Mouse (Mus musculus) forebrain, embryonic 11.5 days (tissue): ENCODE measurements at regions not wholly inside any gene's neighbourhood (a gene's known extent, or its start where the extent isn't known, plus 50 kb on each side); places are given as distances from the start of the nearest gene placed in this dataset.
A peak's percentile ranks its signal among the peaks of the same experiment; 100 is the strongest.
"Not testable (repeated sequence)": the region's sequence is repeated elsewhere in the genome, so short reads cannot be mapped to it uniquely, and the experiment has no call there.

ENCODE experiments used
- ATAC-seq: fragments of 200-750 bp; cut with Nextera tagmentation; replicated peaks from 2 replicates; pipeline ENCODE4 v1.8.0; 2017; ENCODE audit warnings: moderate TSS enrichment; ENCODE audit not compliant: low FRiP score
- DNase-seq: peaks from one replicate; pipeline ENCODE4 v3.0.0-alpha.2; 2017; ENCODE audit warnings: low spot score
- H3K27ac ChIP-seq: fragments of 300-500 bp; sonication (generic); 2 replicates; pipeline ENCODE4 v1.5.1; 2014; ENCODE audit warnings: low read depth, low read length
- H3K27me3 ChIP-seq: fragments of 300-500 bp; sonication (generic); 2 replicates; pipeline ENCODE4 v1.6.1; 2014; ENCODE audit warnings: mild to moderate bottlenecking, low read length, mixed read lengths; ENCODE audit not compliant: control insufficient read depth, insufficient read depth
- H3K36me3 ChIP-seq: fragments of 300-500 bp; sonication (generic); 2 replicates; pipeline ENCODE4 v1.6.1; 2014; ENCODE audit warnings: mild to moderate bottlenecking, low read length, moderate library complexity, mixed read lengths; ENCODE audit not compliant: control insufficient read depth, insufficient read depth
- H3K4me1 ChIP-seq: fragments of 300-500 bp; sonication (generic); replicated peaks from 2 replicates; pipeline ENCODE4 v1.6.1; 2014; ENCODE audit warnings: low read length, mixed read lengths; ENCODE audit not compliant: control insufficient read depth, insufficient read depth
- H3K4me2 ChIP-seq: fragments of 300-500 bp; sonication (generic); 2 replicates; pipeline ENCODE4 v1.6.1; 2014; ENCODE audit warnings: low read depth, mild to moderate bottlenecking, low read length, moderate library complexity, mixed read lengths; ENCODE audit not compliant: severe bottlenecking
- H3K4me3 ChIP-seq: fragments of 300-500 bp; sonication (generic); 2 replicates; pipeline ENCODE4 v1.5.1; 2014; ENCODE audit warnings: low read depth, low read length
- H3K9ac ChIP-seq: fragments of 300-500 bp; sonication (generic); 2 replicates; pipeline ENCODE4 v1.6.1; 2014; ENCODE audit warnings: low read length
- H3K9me3 ChIP-seq: fragments of 300-500 bp; sonication (generic); 2 replicates; pipeline ENCODE4 v1.6.1; 2016; ENCODE audit warnings: low read length, mixed read lengths; ENCODE audit not compliant: control insufficient read depth
- WGBS: fragments of 180-500 bp; shearing (Covaris S2); extraction: QIAGEN DNeasy Blood & Tissue Kit; methylation state at CpG from one replicate; pipeline ENCODE4 v1.1.7; 2014; 5-methylcytosine and 5-hydroxymethylcytosine counted together

DNA sequence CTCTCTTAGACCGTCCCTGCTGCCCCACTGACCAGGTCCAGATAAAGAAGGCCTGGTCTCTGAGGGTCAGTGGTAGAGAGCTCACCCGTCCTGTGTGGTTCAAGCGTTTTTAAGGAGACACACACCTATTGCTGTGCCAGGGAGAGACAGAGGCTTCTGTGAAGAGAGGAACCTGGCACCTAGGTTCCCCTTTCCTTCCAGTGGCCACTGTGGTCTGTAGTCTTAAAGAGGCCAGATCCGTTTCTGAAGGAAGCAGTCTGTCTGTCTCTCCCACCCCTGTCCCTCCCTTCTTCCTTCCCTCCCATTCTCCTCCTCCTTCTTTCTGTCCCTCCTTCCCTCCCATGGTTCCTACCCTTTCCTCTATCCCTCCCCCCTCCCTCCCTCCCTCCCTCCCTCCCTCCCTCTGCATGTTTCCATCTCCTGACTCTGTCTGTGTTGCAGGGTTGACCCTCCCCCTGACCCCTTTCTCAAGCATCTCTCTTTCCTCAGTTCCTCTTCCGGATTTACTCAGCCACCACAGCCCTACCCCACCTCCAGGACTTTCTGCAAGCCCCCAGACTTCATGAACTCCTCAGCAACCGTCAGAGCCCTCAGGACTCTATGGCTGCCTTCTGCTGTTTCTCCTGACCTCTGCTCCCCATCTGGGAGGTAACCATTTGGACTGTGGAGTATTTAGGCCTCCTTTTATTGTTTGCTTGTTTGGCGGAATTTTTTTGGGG lies 100.1 kb upstream of the Ubl3 start:
- Histone ChIP-seq H3K27me3 (no peaks in the 10 kb centered on the region), H3K4me3 (no peak overlapping the region), H3K4me1 (no peaks in the 10 kb centered on the region), H3K9me3 (no peaks in the 10 kb centered on the region), H3K9ac (no peak overlapping the region), H3K36me3 (no peaks in the 10 kb centered on the region), H3K4me2 (no peak overlapping the region), H3K27ac (no peak overlapping the region)
- WGBS = 65% methylated on average over 6 of the region's 7 CpGs
- no peak for DNase-seq
- no peak for ATAC-seq

DNA sequence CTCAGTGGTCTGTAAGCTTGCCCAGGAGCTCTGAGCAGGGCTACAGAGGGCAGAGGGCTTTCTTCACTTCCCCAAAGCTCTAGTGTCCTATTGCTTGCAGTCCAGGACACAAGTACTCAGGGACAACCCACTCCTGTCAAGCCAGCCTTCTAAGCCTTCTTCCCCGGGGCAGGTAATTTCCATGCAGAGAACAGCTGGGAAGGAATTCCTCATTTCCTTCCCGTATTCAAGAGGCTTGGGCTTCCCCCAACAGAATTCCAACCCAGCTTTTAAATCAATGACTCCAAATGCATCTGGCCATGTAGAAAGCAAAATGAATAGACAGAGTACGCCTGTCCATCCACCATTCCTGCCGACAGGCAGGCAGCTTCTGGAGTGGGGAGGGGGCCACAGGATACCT lies 99.1 kb upstream of the Ubl3 start:
- Histone ChIP-seq H3K9me3 (no peaks in the 10 kb centered on the region), H3K4me3 (no peak overlapping the region), H3K4me2 (no peak overlapping the region), H3K4me1 (no peaks in the 10 kb centered on the region), H3K27ac (no peak overlapping the region), H3K36me3 (no peaks in the 10 kb centered on the region), H3K27me3 (no peaks in the 10 kb centered on the region), H3K9ac (no peak overlapping the region)
- no peak for ATAC-seq
- DNase-seq = no peak
- WGBS = 60% methylated on average over 4 of the region's 4 CpGs

DNA sequence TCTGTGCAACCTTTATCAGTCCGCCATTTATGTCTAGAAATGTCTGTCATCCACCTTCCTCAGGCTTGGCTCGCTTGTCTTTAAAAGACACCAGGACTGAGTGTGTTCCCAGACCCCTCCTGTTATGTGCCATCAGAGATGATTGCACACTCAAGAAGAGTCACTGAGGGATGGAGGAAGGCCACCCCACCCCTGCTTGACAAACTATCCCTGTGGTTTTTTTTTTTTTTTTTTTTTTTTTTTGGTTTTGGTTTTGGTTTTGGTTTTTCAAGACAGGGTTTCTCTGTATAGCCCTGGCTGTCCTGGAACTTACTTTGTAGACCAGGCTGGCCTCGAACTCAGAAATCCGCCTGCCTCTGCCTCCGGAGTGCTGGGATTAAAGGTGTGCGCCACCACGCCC lies 97.0 kb upstream of the Ubl3 start:
- not testable (repeated sequence) for DNase-seq, H3K27ac ChIP-seq, H3K4me3 ChIP-seq, H3K4me1 ChIP-seq, H3K4me2 ChIP-seq, ATAC-seq, H3K27me3 ChIP-seq, H3K9ac ChIP-seq, H3K36me3 ChIP-seq, H3K9me3 ChIP-seq
- WGBS = 97% methylated on average over 7 of the region's 7 CpGs

DNA sequence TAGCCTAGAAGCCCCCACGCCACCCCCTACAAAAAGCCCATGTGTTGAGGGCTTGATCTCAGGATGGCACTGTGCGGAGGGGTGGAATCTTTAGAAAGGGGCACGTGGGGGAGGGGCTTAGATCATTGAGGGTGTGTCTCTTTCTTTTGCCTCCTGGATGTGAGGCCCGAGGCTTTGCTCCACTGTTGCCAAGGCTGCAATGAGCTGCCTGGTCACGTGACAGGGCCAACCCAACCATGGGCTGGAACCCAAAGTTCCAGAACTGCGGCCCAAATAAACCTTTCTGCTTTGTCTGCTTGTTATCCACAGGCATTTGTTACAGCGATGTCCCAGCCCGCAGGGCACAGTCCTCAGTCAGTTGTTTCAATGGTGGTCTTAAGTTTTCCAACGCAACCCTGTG lies 96.5 kb upstream of the Ubl3 start:
- no peak for DNase-seq
- Histone ChIP-seq H3K27me3 (no peaks in the 10 kb centered on the region), H3K27ac (no peak overlapping the region), H3K9ac (no peak overlapping the region), H3K4me2 (no peak overlapping the region), H3K9me3 (no peaks in the 10 kb centered on the region), H3K4me1 (no peaks in the 10 kb centered on the region), H3K4me3 (no peak overlapping the region), H3K36me3 (no peaks in the 10 kb centered on the region)
- 77% methylated on average over 9 of the region's 9 CpGs for WGBS
- ATAC-seq = 0 out of 2 replicates have a peak, but pooled peaks have one; percentile 24

DNA sequence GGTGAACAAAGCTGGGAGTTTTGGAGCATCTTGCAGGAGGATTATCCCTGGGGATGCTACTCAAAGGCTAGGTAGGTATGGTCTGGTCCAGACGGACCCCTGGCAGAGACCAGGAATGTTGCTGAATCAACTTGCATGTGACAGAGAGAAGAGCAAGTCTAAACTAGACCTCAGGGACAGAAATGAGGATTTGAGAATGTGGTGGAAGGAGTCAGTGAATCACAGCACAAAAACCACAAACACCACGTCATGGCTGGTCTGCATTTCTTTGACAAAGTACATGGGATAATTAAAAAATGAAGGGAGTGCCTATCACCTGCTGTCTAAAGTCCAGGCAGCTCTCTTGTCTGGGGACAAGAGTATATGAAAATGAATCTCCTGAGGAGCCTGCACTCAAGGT lies 95.1 kb upstream of the Ubl3 start:
- Histone ChIP-seq H3K27me3 (no peaks in the 10 kb centered on the region), H3K36me3 (no peaks in the 10 kb centered on the region), H3K4me2 (no peak overlapping the region), H3K4me1 (no peaks in the 10 kb centered on the region), H3K27ac (no peak overlapping the region), H3K9ac (no peak overlapping the region), H3K4me3 (no peak overlapping the region), H3K9me3 (no peaks in the 10 kb centered on the region)
- DNase-seq (no peak), ATAC-seq (no peak)
- 46% methylated on average over 2 of the region's 2 CpGs for WGBS

DNA sequence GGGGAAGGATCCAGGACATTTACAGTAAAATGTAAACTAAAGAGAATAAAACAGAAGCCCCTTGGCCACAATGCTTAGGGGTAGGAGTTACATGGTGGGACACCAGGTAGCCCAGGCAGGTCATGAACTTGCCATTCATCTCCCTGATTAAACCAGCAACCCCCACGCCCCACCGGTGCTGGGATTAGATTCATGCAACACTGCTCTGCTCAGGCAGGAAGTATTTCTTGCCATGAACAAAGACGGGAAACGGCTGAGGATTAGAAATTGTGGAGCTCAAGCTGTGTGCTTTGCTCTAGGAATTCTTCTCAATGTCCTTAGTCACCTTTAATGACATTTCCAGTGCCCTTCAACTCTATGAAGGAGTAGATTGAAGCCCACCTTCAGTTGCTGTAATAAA lies 93.2 kb upstream of the Ubl3 start:
- H3K36me3 ChIP-seq = no peaks in the 10 kb centered on the region
- H3K4me2 ChIP-seq = no peak overlapping the region
- 0 out of 2 replicates have a peak, but pooled peaks cover 1% of the 10 kb centered on the region for H3K4me1 ChIP-seq
- H3K9ac ChIP-seq = no peak overlapping the region
- H3K27me3 ChIP-seq = no peaks in the 10 kb centered on the region
- H3K4me3 ChIP-seq = no peak overlapping the region
- no peaks in the 10 kb centered on the region for H3K9me3 ChIP-seq
- DNase-seq = no peak
- ATAC-seq = no peak
- WGBS = 61% methylated on average over 4 of the region's 4 CpGs
- no peak overlapping the region for H3K27ac ChIP-seq

DNA sequence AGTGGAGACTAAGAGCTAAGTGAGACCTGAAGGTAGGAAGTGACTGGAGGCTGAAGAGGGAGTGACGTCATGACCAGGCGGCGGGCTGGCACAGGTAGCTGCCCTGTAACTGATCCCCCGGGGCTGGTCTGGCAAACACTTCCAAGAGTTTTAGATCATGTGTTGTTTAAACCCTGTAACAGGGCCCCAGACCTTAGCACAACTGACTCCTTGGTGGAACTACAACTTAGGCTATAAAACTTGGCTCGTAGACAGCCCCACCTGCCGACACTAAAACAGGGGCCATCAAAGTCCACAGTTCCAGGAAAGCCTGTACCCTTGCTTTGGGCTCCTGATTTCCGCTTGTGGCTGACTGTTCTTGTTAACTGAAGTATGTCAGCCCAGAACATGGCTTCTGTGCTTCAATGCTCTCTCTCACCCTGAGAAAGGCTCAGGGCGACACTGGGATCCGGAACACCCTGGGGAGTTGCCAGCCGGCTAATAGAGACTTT lies 92.6 kb upstream of the Ubl3 start:
- H3K4me1 ChIP-seq = 0 out of 2 replicates have a peak, but pooled peaks cover 1% of the 10 kb centered on the region
- ATAC-seq (no peak), DNase-seq (no peak)
- no peak overlapping the region for H3K4me2 ChIP-seq
- H3K9ac ChIP-seq = no peak overlapping the region
- no peaks in the 10 kb centered on the region for H3K27me3 ChIP-seq
- H3K9me3 ChIP-seq = no peaks in the 10 kb centered on the region
- 87% methylated on average over 10 of the region's 10 CpGs for WGBS
- no peaks in the 10 kb centered on the region for H3K36me3 ChIP-seq
- H3K27ac ChIP-seq = no peak overlapping the region
- H3K4me3 ChIP-seq = no peak overlapping the region

DNA sequence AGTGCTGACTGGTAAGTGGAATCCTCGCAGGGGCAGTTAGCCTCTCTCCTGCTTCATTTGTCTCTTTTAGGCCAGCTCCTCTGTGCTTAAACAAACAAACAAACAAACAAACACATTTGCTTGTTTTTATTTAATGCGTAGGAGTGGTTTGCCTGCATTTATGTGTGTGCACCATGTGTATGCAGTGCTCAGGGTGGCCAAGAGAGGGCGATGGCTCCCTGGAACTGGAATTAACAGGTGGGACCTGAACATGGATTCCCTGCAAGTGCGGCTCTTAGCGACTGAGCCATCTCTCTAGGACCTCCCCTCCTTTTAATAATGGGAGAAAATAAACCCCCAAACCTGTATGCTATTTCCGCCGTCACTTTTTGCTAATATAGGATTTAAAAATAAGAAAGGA lies 91.8 kb upstream of the Ubl3 start:
- ATAC-seq (no peak), DNase-seq (no peak)
- Histone ChIP-seq H3K27me3 (no peaks in the 10 kb centered on the region), H3K36me3 (no peaks in the 10 kb centered on the region), H3K4me1 (0 out of 2 replicates have a peak, but pooled peaks cover 1% of the 10 kb centered on the region), H3K27ac (no peak overlapping the region), H3K4me3 (no peak overlapping the region), H3K9ac (no peak overlapping the region), H3K9me3 (no peaks in the 10 kb centered on the region), H3K4me2 (no peak overlapping the region)
- 93% methylated on average over 7 of the region's 7 CpGs for WGBS
